Comparison of ENCODE assay signal across 9 mouse cellular contexts in the genomic region with DNA sequence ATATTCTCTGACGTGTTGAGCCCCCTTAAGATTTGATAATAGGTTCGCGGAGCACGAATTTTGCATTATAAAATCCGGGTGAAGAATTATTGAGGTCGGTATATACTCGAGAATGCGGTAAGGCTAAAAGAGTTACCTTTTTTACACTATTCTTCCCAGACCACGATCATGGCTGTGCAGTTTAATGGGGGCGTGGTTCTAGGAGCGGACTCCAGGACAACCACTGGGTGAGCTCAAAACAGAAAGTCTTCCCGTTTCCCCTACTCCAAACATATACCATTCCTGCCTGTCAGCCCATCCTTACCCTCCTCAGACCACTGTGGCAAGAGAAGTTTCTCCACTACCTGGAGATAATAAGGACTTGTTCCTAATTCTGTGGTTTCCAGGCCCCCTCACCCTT. TPM values are rescaled to one million over a fixed set of nuclear protein-coding genes. Genes with fewer than 3 reads are reported as not detected.
DNase-seq lines count a peak whose midpoint lies in the region; ATAC-seq and TF ChIP-seq lines count a peak whose summit lies in the region.
"Had no signal": no experiment of that assay in that cellular context is flagged by ENCODE, and none has a peak within 500 bp of the region (broad histone marks: within the 10 kb centered on the region; RNA-seq: fewer than 3 reads in every experiment).

No protein-coding gene starts in this region.

- H3K4me1 ChIP-seq in liver, adult 2 months (ENCODE audit: control insufficient read depth, insufficient read depth, low read length) = peaks cover 11% of the 10 kb centered on the region
- peaks cover 6% of the 10 kb centered on the region; the same call in 1 of the 2 replicates for H3K4me1 ChIP-seq in hindbrain, postnatal 0 days (ENCODE audit: insufficient read depth, low read length)

- H3K27me3 ChIP-seq in liver, adult 2 months (ENCODE audit: control insufficient read depth, insufficient read depth, low read length) = no peaks in the 10 kb centered on the region
- H3K27me3 ChIP-seq in hindbrain, postnatal 0 days (ENCODE audit: insufficient read depth, low read length) = no peaks in the 10 kb centered on the region
- no peaks in the 10 kb centered on the region for H3K27me3 ChIP-seq in myocyte (ENCODE audit: control insufficient read depth, insufficient read depth, insufficient read length)

- DNase-seq in liver, adult 2 months (ENCODE audit: extremely low read depth, low read depth, low spot score) = no peak
- no peak for DNase-seq in liver
- peak; percentile 42 for DNase-seq in embryo, embryonic 10.5 days (ENCODE audit: low spot score)
- no peak for DNase-seq in hindbrain, postnatal 0 days (ENCODE audit: low spot score)
- DNase-seq in adrenal gland, postnatal 36 days = no peak
- no peak for DNase-seq in frontal cortex, postnatal 14 days (ENCODE audit: low spot score in 2 of 2)
- no peak for DNase-seq in spleen, adult 18-20 months

- peak; percentile 10; the same call in 1 of the 2 replicates for ATAC-seq in hindbrain, postnatal 0 days

- no peaks in the 10 kb centered on the region for H3K9me3 ChIP-seq in hindbrain, postnatal 0 days (ENCODE audit: low read length)

- H3K27ac ChIP-seq in liver, adult 2 months (replicated peaks; ENCODE audit: insufficient read depth, low read depth, low read length) = no peak overlapping the region
- peak overlapping the region; percentile 62 for H3K27ac ChIP-seq in hindbrain, postnatal 0 days

- no peaks in the 10 kb centered on the region; the same call in 1 of the 2 replicates for H3K79me2 ChIP-seq in liver, adult 2 months (ENCODE audit: control insufficient read depth, insufficient read depth, low read length)
- H3K79me2 ChIP-seq in myocyte (ENCODE audit: control insufficient read depth, insufficient read depth) = peaks cover 15% of the 10 kb centered on the region

- WGBS in liver, adult 2 months = 1% methylated on average over 12 of the region's 12 CpGs
- 3% methylated on average over 12 of the region's 12 CpGs for WGBS in hindbrain, postnatal 0 days

- no peak for TF ChIP-seq CTCF in liver, adult 2 months (IDR thresholded peaks at IDR 0.05; ENCODE audit: low read depth, low read length)
- no peak for TF ChIP-seq CTCF in hindbrain, postnatal 0 days (IDR thresholded peaks at IDR 0.05; ENCODE audit: low read depth)

- H3K9ac ChIP-seq in liver, adult 2 months (ENCODE audit: low read depth, low read length) = peak overlapping the region; percentile 83
- H3K9ac ChIP-seq in hindbrain, postnatal 0 days (replicated peaks; ENCODE audit: low read length) = peak overlapping the region; percentile 62

- TF ChIP-seq POLR2A in liver, adult 2 months (IDR thresholded peaks at IDR 0.05; ENCODE audit: extremely low read depth, insufficient read depth, low read length) = no peak
- no peak for TF ChIP-seq POLR2A in myocyte (IDR thresholded peaks at IDR 0.05; ENCODE audit: insufficient read length, low read depth)

- H3K4me3 ChIP-seq in liver, adult 2 months (ENCODE audit: insufficient read depth, low read depth, low read length) = peak overlapping the region; percentile 72
- peak overlapping the region; percentile 59 for H3K4me3 ChIP-seq in hindbrain, postnatal 0 days (ENCODE audit: low read length)
- peak overlapping the region; percentile 81 for H3K4me3 ChIP-seq in myocyte

- peak overlapping the region; percentile 76 for H3K4me2 ChIP-seq in hindbrain, postnatal 0 days (ENCODE audit: low read depth, low read length)
- H3K4me2 ChIP-seq in myocyte (ENCODE audit: low read depth) = peak overlapping the region; percentile 93

- H3ac ChIP-seq in myocyte (ENCODE audit: control insufficient read depth, insufficient read length) = peak overlapping the region; percentile 13

- peaks cover 16% of the 10 kb centered on the region for H3K36me3 ChIP-seq in liver, adult 2 months (ENCODE audit: control insufficient read depth, insufficient read depth, low read length)
- peaks cover 11% of the 10 kb centered on the region; the same call in 1 of the 2 replicates for H3K36me3 ChIP-seq in hindbrain, postnatal 0 days (ENCODE audit: insufficient read depth, low read length)
- H3K36me3 ChIP-seq in myocyte (ENCODE audit: control insufficient read depth, insufficient read depth) = peaks cover 12% of the 10 kb centered on the region

TF ChIP-seq in myocyte, 11 proteins besides CTCF, POLR2A, EP300 and RAD21:
- TF ChIP-seq REST (IDR thresholded peaks at IDR 0.05; ENCODE audit: insufficient read depth, insufficient read length) = no peak
- no peak for TF ChIP-seq TCF12 (IDR thresholded peaks at IDR 0.05; ENCODE audit: insufficient read depth, poor library complexity, severe bottlenecking)
- no peak for TF ChIP-seq POLR2AphosphoS2 (IDR thresholded peaks at IDR 0.05; ENCODE audit: insufficient read length, low read depth)
- TF ChIP-seq CEBPB (IDR thresholded peaks at IDR 0.05; ENCODE audit: insufficient read depth, poor library complexity, severe bottlenecking) = no peak
- TF ChIP-seq MYOD1 (IDR thresholded peaks at IDR 0.05; ENCODE audit: control insufficient read depth in 1 of 3, insufficient read length in 2 of 3, low read depth in 2 of 3) = no peak
- TF ChIP-seq MYOG (IDR thresholded peaks at IDR 0.05; ENCODE audit: control insufficient read depth in 1 of 3, insufficient read depth in 1 of 3, insufficient read length in 2 of 3, low read depth in 2 of 3) = no peak
- TF ChIP-seq TCF3 (IDR thresholded peaks at IDR 0.05; ENCODE audit: insufficient read length, low read depth) = no peak

RNA-seq across cellular contexts. Expression of a gene that starts 0.6 kb away (rescaled TPM):
- total RNA-seq in liver, adult 2 months (2014; rRNA removed) = 291 and 298 TPM in 2 replicates
- 312 and 336 TPM in 2 replicates for polyA plus RNA-seq in liver, adult 2 months (2012; rRNA removed)
- total RNA-seq in hindbrain, postnatal 0 days (2014; rRNA removed) = 409 and 504 TPM in 2 replicates
- 829 and 887 TPM in 2 replicates for polyA plus RNA-seq in hindbrain, postnatal 0 days (2015; fragmentation: Nextera tagmentation; extraction: Ambion mirVana)
- 575 TPM for polyA plus RNA-seq in myocyte (2012; fragmentation: generic; extraction: Trizol)
- total RNA-seq in adrenal gland, postnatal 36 days (2021) = 100 to 1,000 TPM; 282 to 297 TPM

RNA-seq across cellular contexts. Expression of a gene that starts 6.7 kb away (rescaled TPM):
- 74.9 and 91.6 TPM in 2 replicates for total RNA-seq in liver, adult 2 months (2014; rRNA removed)
- polyA plus RNA-seq in liver, adult 2 months (2012; rRNA removed) = 276 and 320 TPM in 2 replicates
- not detected in 2 replicates for total RNA-seq in hindbrain, postnatal 0 days (2014; rRNA removed)
- polyA plus RNA-seq in hindbrain, postnatal 0 days (2015; fragmentation: Nextera tagmentation; extraction: Ambion mirVana) = 0.24 and 0.31 TPM in 2 replicates
- not detected for polyA plus RNA-seq in myocyte (2012; fragmentation: generic; extraction: Trizol)
- not detected for total RNA-seq in adrenal gland, postnatal 36 days (2021)
- total RNA-seq: common myeloid progenitor, adult 5-6 weeks had no signal

RNA-seq across cellular contexts. Expression of a gene that starts 7.0 kb away (rescaled TPM):
- total RNA-seq in liver, adult 2 months (2014; rRNA removed) = not detected in 2 replicates
- polyA plus RNA-seq in liver, adult 2 months (2012; rRNA removed) = not detected in 2 replicates
- total RNA-seq in hindbrain, postnatal 0 days (2014; rRNA removed) = not detected in 2 replicates
- not detected in 2 replicates for polyA plus RNA-seq in hindbrain, postnatal 0 days (2015; fragmentation: Nextera tagmentation; extraction: Ambion mirVana)
- not detected for polyA plus RNA-seq in myocyte (2012; fragmentation: generic; extraction: Trizol)
- not detected for total RNA-seq in adrenal gland, postnatal 36 days (2021)
- total RNA-seq: common myeloid progenitor, adult 5-6 weeks had no signal

RNA-seq across cellular contexts. Expression of a gene that starts 11.3 kb away (rescaled TPM):
- 3.2 and 3.9 TPM in 2 replicates for total RNA-seq in liver, adult 2 months (2014; rRNA removed)
- polyA plus RNA-seq in liver, adult 2 months (2012; rRNA removed) = 5.5 and 7.3 TPM in 2 replicates
- not detected in 2 replicates for total RNA-seq in hindbrain, postnatal 0 days (2014; rRNA removed)
- not detected in 2 replicates for polyA plus RNA-seq in hindbrain, postnatal 0 days (2015; fragmentation: Nextera tagmentation; extraction: Ambion mirVana)
- polyA plus RNA-seq in myocyte (2012; fragmentation: generic; extraction: Trizol) = not detected
- total RNA-seq in adrenal gland, postnatal 36 days (2021) = under 1 TPM in 1 of 2 experiments, not detected in 1; 0.66 TPM
- total RNA-seq: common myeloid progenitor, adult 5-6 weeks had no signal

RNA-seq across cellular contexts. Expression of a gene that starts 14.1 kb away (rescaled TPM):
- 3.3 and 3.8 TPM in 2 replicates for total RNA-seq in liver, adult 2 months (2014; rRNA removed)
- 6.4 and 9.5 TPM in 2 replicates for polyA plus RNA-seq in liver, adult 2 months (2012; rRNA removed)
- 46.0 and 64.3 TPM in 2 replicates for total RNA-seq in hindbrain, postnatal 0 days (2014; rRNA removed)
- 17.7 and 19.1 TPM in 2 replicates for polyA plus RNA-seq in hindbrain, postnatal 0 days (2015; fragmentation: Nextera tagmentation; extraction: Ambion mirVana)
- polyA plus RNA-seq in myocyte (2012; fragmentation: generic; extraction: Trizol) = 10.2 TPM
- 1 to 10 TPM; 8.1 to 8.6 TPM for total RNA-seq in adrenal gland, postnatal 36 days (2021)

Comparison
In these comparisons a context has a peak if more than half of its experiments do, and no peak if none do; other contexts are left out.
1. RNA of a gene that starts 6.7 kb away (total RNA-seq): 74.9 to 91.6 TPM in liver, adult 2 months; not detected in adrenal gland, postnatal 36 days and not detected in hindbrain, postnatal 0 days; every median in the first group is over 10 times any median in the second.
2. Peak in every context shown above with its lines, with median percentiles within 50 percentile points of each other: H3K4me3 ChIP-seq.